Mouse (Mus musculus): ENCODE data around the gene Gm136. TPM values are rescaled to one million over a fixed set of nuclear protein-coding genes. Genes with fewer than 3 reads are reported as not detected.
"Not testable (repeated sequence)": the region's sequence is repeated elsewhere in the genome, so short reads cannot be mapped to it uniquely, and the experiment has no call there.

The Gm136 gene
- polyA plus RNA-seq, 1 experiment = not detected

- H3K4me3 ChIP-seq (replicated peaks; ENCODE audit: insufficient read depth, low read depth, low read length) = no peak overlapping the region
- WGBS = 17% methylated on average over 4 of the region's 4 CpGs
- DNase-seq = no peak
Measured at GRCm38 (mm10) chr4:34782730-34783129, 26.7 kb upstream of the Gm136 start.

GRCm38 (mm10) chr4:34777677-34778527 is 21.8 kb upstream of the Gm136 start, which contains the start of gene Smim8:
Smim8 (minus strand) TSS chr4:34778423.
- TF ChIP-seq POLR2A (IDR thresholded peaks at IDR 0.05; ENCODE audit: borderline replicate concordance, insufficient read depth, low read length) (peak; percentile 83), CTCF (IDR thresholded peaks at IDR 0.05; ENCODE audit: borderline replicate concordance, insufficient read depth, low read depth, low read length) (peak; percentile 76)
- Histone ChIP-seq H3K4me1 (ENCODE audit: control insufficient read depth, insufficient read depth, low read length) (no peaks in the 10 kb centered on the region), H3K4me3 (replicated peaks; ENCODE audit: insufficient read depth, low read depth, low read length) (peak within 1 kb of the TSS; percentile 94), H3K27ac (ENCODE audit: insufficient read depth, low read length) (peak within 1 kb of the TSS; percentile 80), H3K27me3 (ENCODE audit: control insufficient read depth, insufficient read depth, low read length) (no peaks in the 10 kb centered on the region)
- WGBS = 5% methylated on average over 40 of the region's 40 CpGs
- DNase-seq = peak; percentile 90 to 94

More at GRCm38 (mm10) chr4:34782730-34783129, 26.7 kb upstream of the Gm136 start:
- Histone ChIP-seq H3K27ac (ENCODE audit: insufficient read depth, low read length) (no peak overlapping the region), H3K27me3 (ENCODE audit: control insufficient read depth, insufficient read depth, low read length) (no peaks in the 10 kb centered on the region), H3K4me1 (ENCODE audit: control insufficient read depth, insufficient read depth, low read length) (no peaks in the 10 kb centered on the region)
- TF ChIP-seq POLR2A (IDR thresholded peaks at IDR 0.05; ENCODE audit: borderline replicate concordance, insufficient read depth, low read length) (no peak), CTCF (IDR thresholded peaks at IDR 0.05; ENCODE audit: borderline replicate concordance, insufficient read depth, low read depth, low read length) (no peak)

DNA sequence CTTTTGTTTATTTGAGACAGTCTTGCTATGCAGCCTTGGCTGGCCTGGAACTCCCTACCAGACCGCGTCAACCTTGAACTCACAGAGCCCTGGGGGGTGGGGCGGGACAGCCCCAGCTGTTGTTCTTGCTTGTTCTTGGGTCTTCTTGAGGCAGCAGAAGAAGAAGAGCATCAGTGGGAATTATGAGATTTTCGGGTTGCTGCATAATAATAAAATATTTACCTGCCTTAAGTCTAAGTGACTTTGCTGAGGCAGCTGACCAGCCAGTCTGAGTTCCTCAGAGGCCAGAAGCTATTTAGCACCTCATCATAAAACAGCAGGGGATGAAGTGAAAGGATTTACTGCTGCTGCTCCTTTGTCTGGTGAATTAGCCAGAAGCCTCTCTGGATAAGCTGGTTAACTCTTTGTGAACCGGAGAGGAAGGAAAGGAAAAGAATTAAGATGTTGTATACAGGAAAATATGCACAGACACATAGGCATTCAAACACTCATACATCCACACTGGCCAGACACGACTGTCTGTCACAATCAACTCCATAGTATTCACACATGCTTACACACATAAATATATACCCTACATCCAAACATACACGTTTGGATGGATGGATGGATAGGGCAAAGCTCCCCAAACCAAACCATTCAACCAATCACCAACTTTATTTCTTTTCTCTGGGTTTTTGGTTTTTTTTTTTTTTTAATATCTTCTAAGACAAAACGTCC is 15.7 kb upstream of the Gm136 start:
- DNase-seq = no peak
- Histone ChIP-seq H3K4me3 (replicated peaks; ENCODE audit: insufficient read depth, low read depth, low read length) (no peak overlapping the region), H3K4me1 (ENCODE audit: control insufficient read depth, insufficient read depth, low read length) (no peaks in the 10 kb centered on the region), H3K27ac (ENCODE audit: insufficient read depth, low read length) (no peak overlapping the region), H3K27me3 (ENCODE audit: control insufficient read depth, insufficient read depth, low read length) (no peaks in the 10 kb centered on the region)
- TF ChIP-seq POLR2A (IDR thresholded peaks at IDR 0.05; ENCODE audit: borderline replicate concordance, insufficient read depth, low read length) (no peak), CTCF (IDR thresholded peaks at IDR 0.05; ENCODE audit: borderline replicate concordance, insufficient read depth, low read depth, low read length) (no peak)
- 19% methylated on average over 8 of the region's 8 CpGs for WGBS

- no peak overlapping the region for H3K4me3 ChIP-seq (replicated peaks; ENCODE audit: insufficient read depth, low read depth, low read length)
- WGBS = 20% methylated on average over 6 of the region's 6 CpGs
- no peaks in the 10 kb centered on the region for H3K4me1 ChIP-seq (ENCODE audit: control insufficient read depth, insufficient read depth, low read length)
- no peak for TF ChIP-seq CTCF (IDR thresholded peaks at IDR 0.05; ENCODE audit: borderline replicate concordance, insufficient read depth, low read depth, low read length)
- TF ChIP-seq POLR2A (IDR thresholded peaks at IDR 0.05; ENCODE audit: borderline replicate concordance, insufficient read depth, low read length) = no peak
- no peak for DNase-seq
- H3K27ac ChIP-seq (ENCODE audit: insufficient read depth, low read length) = no peak overlapping the region
- no peaks in the 10 kb centered on the region for H3K27me3 ChIP-seq (ENCODE audit: control insufficient read depth, insufficient read depth, low read length)
Measured at GRCm38 (mm10) chr4:34749236-34749635, 6.8 kb downstream of the Gm136 start.

GRCm38 (mm10) chr4:34734461-34734860 is 21.6 kb downstream of the Gm136 start:
- no peaks in the 10 kb centered on the region for H3K27me3 ChIP-seq (ENCODE audit: control insufficient read depth, insufficient read depth, low read length)
- TF ChIP-seq CTCF (IDR thresholded peaks at IDR 0.05; ENCODE audit: borderline replicate concordance, insufficient read depth, low read depth, low read length) (no peak), POLR2A (IDR thresholded peaks at IDR 0.05; ENCODE audit: borderline replicate concordance, insufficient read depth, low read length) (no peak)
- no peak for DNase-seq
- H3K4me3 ChIP-seq (replicated peaks; ENCODE audit: insufficient read depth, low read depth, low read length) = no peak overlapping the region
- H3K27ac ChIP-seq (ENCODE audit: insufficient read depth, low read length) = no peak overlapping the region
- 79% methylated on average over 3 of the region's 3 CpGs for WGBS
- H3K4me1 ChIP-seq (ENCODE audit: control insufficient read depth, insufficient read depth, low read length) = no peaks in the 10 kb centered on the region

DNA sequence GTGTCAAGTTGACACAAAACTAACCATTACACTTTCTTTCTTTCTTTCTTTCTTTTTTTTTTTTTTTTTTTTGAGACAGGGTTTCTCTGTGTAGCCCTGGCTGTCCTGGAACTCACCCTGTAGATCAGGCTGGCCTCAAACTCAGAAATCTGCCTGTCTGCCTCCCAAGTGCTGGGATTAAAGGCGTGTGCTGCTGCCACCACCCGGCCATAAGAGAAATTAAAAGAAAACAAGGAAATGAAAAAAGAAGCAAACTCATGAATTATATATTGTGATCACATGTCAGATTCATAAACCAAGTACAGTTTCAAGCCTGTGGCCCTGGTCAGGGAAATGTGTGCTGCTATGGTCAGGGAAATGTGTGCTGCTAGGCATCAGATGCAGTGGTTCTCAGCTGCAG is 22.6 kb downstream of the Gm136 start:
- not testable (repeated sequence) for DNase-seq; H3K4me3 ChIP-seq (replicated peaks; ENCODE audit: insufficient read depth, low read depth, low read length); H3K4me1 ChIP-seq (ENCODE audit: control insufficient read depth, insufficient read depth, low read length); H3K27ac ChIP-seq (ENCODE audit: insufficient read depth, low read length); H3K27me3 ChIP-seq (ENCODE audit: control insufficient read depth, insufficient read depth, low read length)
- peak; percentile 4; the same call in 1 of the 2 replicates for TF ChIP-seq CTCF (IDR thresholded peaks at IDR 0.05; ENCODE audit: borderline replicate concordance, insufficient read depth, low read depth, low read length)
- whole genome bisulfite sequencing = 37% methylated on average over 2 of the region's 2 CpGs

- TF ChIP-seq CTCF (IDR thresholded peaks at IDR 0.05; ENCODE audit: borderline replicate concordance, insufficient read depth, low read depth, low read length) (no peak), POLR2A (IDR thresholded peaks at IDR 0.05; ENCODE audit: borderline replicate concordance, insufficient read depth, low read length) (no peak)
- Histone ChIP-seq H3K27me3 (ENCODE audit: control insufficient read depth, insufficient read depth, low read length) (no peaks in the 10 kb centered on the region), H3K4me3 (replicated peaks; ENCODE audit: insufficient read depth, low read depth, low read length) (peak within 1 kb of the TSS; percentile 56), H3K27ac (ENCODE audit: insufficient read depth, low read length) (no peak within 1 kb of the TSS), H3K4me1 (ENCODE audit: control insufficient read depth, insufficient read depth, low read length) (no peaks in the 10 kb centered on the region)
- under 1% methylated on average over 38 of the region's 38 CpGs for WGBS
- DNase-seq = peak; percentile 52 to 64
Measured at GRCm38 (mm10) chr4:34729851-34730341, 26.2 kb downstream of the Gm136 start, which contains the start of gene Cfap206. Cfap206 (minus strand) TSS chr4:34730206.

DNA sequence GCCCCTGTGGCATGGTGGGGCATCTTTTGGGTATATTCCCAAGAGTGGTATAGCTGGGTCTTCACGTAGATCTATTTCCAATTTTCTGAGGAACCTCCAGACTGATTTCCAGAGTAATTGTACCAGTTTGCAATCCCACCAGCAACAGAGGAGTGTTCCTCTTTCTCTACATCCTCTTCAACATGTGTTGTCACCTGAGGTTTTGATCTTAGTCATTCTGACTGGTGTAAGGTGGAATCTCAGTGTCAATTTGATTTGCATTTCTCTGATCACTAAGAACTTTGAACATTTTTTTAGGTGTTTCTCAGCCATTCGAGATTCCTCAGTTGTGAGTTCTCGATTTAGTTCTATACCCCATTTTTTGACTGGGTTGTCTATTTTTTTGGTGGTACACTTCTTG is 30.4 kb downstream of the Gm136 start:
- not testable (repeated sequence) for H3K27me3 ChIP-seq (ENCODE audit: control insufficient read depth, insufficient read depth, low read length)

More for the DNA sequence above, 30.4 kb downstream of the Gm136 start:
- 92% methylated on average over 3 of the region's 3 CpGs for WGBS
- not testable (repeated sequence) for H3K4me1 ChIP-seq (ENCODE audit: control insufficient read depth, insufficient read depth, low read length); H3K4me3 ChIP-seq (replicated peaks; ENCODE audit: insufficient read depth, low read depth, low read length); H3K27ac ChIP-seq (ENCODE audit: insufficient read depth, low read length); DNase-seq

Data from cerebellum, adult 2 months (tissue).